Mouse (Mus musculus) midbrain, embryonic 12.5 days (tissue): ENCODE measurements around the gene Ccdc14. TPM values are rescaled to one million over a fixed set of nuclear protein-coding genes. Genes with fewer than 3 reads are reported as not detected.
"Not testable (repeated sequence)": the region's sequence is repeated elsewhere in the genome, so short reads cannot be mapped to it uniquely, and the experiment has no call there.

Source experiments
- ATAC-seq: fragments of 200-750 bp; cut with Nextera tagmentation; 2 replicates; pipeline ENCODE4 v1.8.0; 2017; ENCODE audit warnings: low read depth, moderate TSS enrichment, moderate library complexity; ENCODE audit not compliant: low FRiP score
- H3K27ac ChIP-seq: fragments of 300-500 bp; sonication (generic); replicated peaks from 2 replicates; pipeline ENCODE4 v1.5.1; 2016; ENCODE audit warnings: mild to moderate bottlenecking
- H3K27me3 ChIP-seq: fragments of 300-500 bp; sonication (generic); 2 replicates; pipeline ENCODE4 v1.6.1; 2016; ENCODE audit warnings: mild to moderate bottlenecking
- H3K36me3 ChIP-seq: fragments of 300-500 bp; sonication (generic); 2 replicates; pipeline ENCODE4 v1.6.1; 2016
- H3K4me1 ChIP-seq: fragments of 300-500 bp; sonication (generic); 2 replicates; pipeline ENCODE4 v1.6.1; 2016
- H3K4me2 ChIP-seq: fragments of 300-500 bp; sonication (generic); replicated peaks from 2 replicates; pipeline ENCODE4 v1.6.1; 2016; ENCODE audit warnings: mild to moderate bottlenecking, moderate library complexity
- H3K4me3 ChIP-seq: fragments of 300-500 bp; sonication (generic); 2 replicates; pipeline ENCODE4 v1.5.1; 2016; ENCODE audit warnings: mild to moderate bottlenecking
- H3K9ac ChIP-seq: fragments of 300-500 bp; sonication (generic); replicated peaks from 2 replicates; pipeline ENCODE4 v1.6.1; 2016; ENCODE audit warnings: mild to moderate bottlenecking, moderate library complexity
- H3K9me3 ChIP-seq: fragments of 300-500 bp; sonication (generic); 2 replicates; pipeline ENCODE4 v1.6.1; 2016; ENCODE audit warnings: mild to moderate bottlenecking
- WGBS: fragments of 180-500 bp; shearing (Covaris S2); methylation state at CpG from one replicate; pipeline ENCODE4 v1.1.7; 2016; 5-methylcytosine and 5-hydroxymethylcytosine counted together
- polyA plus RNA-seq: library from polyadenylated mRNA; unstranded; fragments of >200 nt; fragmentation: Nextera tagmentation; extraction: Ambion mirVana; gene quantifications from 2 replicates; pipeline ENCODE4 v1.2.1, GENCODE M21; 2016

Gene Ccdc14
- polyA plus RNA-seq, 1 experiment from 2014 or later = 8.9 TPM

DNA sequence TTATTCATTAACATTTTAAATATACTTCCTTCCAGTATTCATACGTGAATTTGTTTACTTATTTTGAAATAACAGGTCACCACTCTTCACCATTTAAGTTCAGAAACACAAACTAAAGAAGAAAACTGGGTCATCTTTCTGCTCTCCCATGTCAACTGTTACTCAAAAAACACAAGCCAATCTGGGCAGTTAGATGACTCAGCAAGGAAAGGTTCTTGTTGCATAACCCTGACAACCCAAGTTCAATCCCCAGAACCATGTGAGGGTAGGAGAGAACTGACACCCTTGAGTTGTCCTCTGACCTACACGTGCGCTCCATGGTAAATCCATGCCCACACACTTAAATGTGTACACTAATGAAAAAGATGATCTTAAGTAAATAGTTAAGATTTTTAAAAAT lies 34.7 kb downstream of the Ccdc14 start:
- Histone ChIP-seq H3K27me3 (no peaks in the 10 kb centered on the region), H3K27ac (no peak overlapping the region), H3K36me3 (peaks cover 17% of the 10 kb centered on the region), H3K4me3 (no peak overlapping the region), H3K4me2 (no peak overlapping the region), H3K9ac (no peak overlapping the region), H3K9me3 (0 out of 2 replicates have a peak, but pooled peaks cover 6% of the 10 kb centered on the region), H3K4me1 (no peaks in the 10 kb centered on the region)
- WGBS = 95% methylated on average over 3 of the region's 3 CpGs
- no peak for ATAC-seq

DNA sequence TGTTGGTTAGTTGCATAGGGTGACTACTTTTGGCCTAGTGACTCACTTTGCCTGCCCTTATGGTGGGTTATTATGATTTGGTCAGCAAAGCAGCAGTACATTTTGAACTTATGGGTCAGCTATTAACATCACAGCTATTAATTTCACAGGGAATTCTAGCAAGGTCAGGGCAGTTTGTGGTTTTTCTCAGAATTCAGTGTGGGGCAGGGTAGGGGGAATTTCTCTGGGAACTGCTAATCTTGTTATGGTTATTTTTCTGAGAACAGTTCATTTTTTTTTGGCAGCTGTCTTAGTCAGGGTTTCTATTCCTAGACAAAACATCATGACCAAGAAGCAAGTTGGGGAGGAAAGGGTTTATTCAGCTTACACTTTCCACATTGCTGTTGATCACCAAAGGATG lies 38.2 kb downstream of the Ccdc14 start:
- H3K4me3 ChIP-seq, ATAC-seq, H3K27ac ChIP-seq, H3K9me3 ChIP-seq, H3K4me1 ChIP-seq, H3K36me3 ChIP-seq, H3K9ac ChIP-seq, H3K4me2 ChIP-seq, H3K27me3 ChIP-seq: not testable (repeated sequence)

DNA sequence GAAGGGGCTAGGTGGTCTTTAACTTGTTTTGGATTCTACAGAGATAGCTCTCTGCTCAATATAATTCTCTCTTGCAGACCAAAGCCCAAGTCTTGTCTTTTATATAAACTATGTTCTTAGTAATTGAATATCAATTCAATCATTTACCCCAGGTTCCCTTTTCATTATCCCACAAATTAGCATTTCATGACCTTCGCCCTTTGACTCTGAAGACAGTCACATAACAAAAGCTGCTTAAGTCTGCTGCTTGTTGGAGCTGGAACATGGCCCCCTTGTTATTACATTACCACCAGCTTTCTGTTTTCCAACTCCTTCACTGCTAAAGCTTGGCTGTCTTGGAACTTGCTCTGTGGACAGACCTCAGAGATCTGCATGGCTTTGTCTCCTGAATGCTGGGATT lies 39.0 kb downstream of the Ccdc14 start:
- no peak overlapping the region for H3K4me2 ChIP-seq
- 0 out of 2 replicates have a peak, but pooled peaks cover 8% of the 10 kb centered on the region for H3K9me3 ChIP-seq
- no peaks in the 10 kb centered on the region for H3K4me1 ChIP-seq
- no peaks in the 10 kb centered on the region for H3K27me3 ChIP-seq
- WGBS = 91% methylated on average over 1 of the region's 1 CpGs
- H3K36me3 ChIP-seq = no peaks in the 10 kb centered on the region
- ATAC-seq = no peak
- no peak overlapping the region for H3K9ac ChIP-seq
- H3K4me3 ChIP-seq = no peak overlapping the region
- H3K27ac ChIP-seq = no peak overlapping the region

DNA sequence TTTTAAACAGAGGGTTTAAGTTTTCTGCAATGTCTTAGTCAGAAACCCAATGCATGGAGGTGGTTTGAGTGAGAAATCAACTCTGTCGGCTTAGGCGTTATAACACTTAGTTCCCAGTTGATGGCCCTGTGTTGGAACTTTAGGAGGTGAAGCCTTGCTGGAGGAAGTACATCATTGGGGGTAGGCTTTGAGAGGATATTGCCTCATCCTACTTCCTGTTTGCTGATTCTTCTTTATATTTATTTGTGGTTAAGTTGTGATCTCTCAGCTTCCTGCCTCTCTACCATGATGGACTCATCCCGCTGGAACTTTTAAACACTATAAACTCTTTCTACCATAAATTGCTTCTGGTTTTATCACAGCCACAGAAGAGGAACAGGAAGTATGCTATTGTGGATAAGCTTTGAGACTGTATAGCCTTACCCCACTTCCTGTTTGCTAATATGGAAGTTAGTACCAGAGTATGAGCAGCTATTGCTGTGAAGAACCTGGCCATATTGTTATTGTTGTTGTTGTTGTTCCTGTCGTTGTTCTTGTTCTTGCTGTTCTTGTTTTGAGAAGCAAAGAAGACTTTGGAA lies 48.3 kb downstream of the Ccdc14 start:
- 93% methylated on average over 4 of the region's 4 CpGs for WGBS
- Histone ChIP-seq H3K27me3 (peaks cover 11% of the 10 kb centered on the region; the same call in 1 of the 2 replicates), H3K4me2 (no peak overlapping the region)

DNA sequence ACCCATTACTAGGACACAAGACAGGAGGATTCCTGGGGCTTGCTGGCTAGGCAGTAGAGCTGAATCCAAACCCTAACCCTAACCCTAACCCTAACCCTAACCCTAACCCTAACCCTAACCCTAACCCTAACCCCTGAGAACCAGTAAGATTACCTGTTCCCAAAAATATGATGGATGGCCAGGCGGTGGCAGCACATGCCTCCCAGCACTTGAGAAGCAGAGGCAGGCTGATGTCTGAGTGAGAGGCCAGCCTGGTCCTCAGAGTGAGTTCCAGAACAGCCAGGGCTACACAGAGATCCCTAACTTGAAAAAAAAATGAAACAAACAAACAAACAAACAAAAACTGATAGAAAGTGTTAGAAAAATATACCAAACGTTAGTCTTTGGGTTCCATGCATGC lies 52.5 kb downstream of the Ccdc14 start:
- Histone ChIP-seq H3K9me3 (no peaks in the 10 kb centered on the region), H3K27me3 (peaks cover 35% of the 10 kb centered on the region), H3K4me2 (no peak overlapping the region), H3K27ac (no peak overlapping the region), H3K4me1 (peaks cover 13% of the 10 kb centered on the region), H3K36me3 (no peaks in the 10 kb centered on the region), H3K9ac (no peak overlapping the region), H3K4me3 (no peak overlapping the region)
- no peak for ATAC-seq
- WGBS = 49% methylated on average over 2 of the region's 2 CpGs

More for the DNA sequence above, 48.3 kb downstream of the Ccdc14 start:
- ATAC-seq = no peak
- Histone ChIP-seq H3K9me3 (no peaks in the 10 kb centered on the region), H3K4me1 (no peaks in the 10 kb centered on the region), H3K4me3 (no peak overlapping the region), H3K9ac (no peak overlapping the region), H3K36me3 (no peaks in the 10 kb centered on the region), H3K27ac (no peak overlapping the region)

DNA sequence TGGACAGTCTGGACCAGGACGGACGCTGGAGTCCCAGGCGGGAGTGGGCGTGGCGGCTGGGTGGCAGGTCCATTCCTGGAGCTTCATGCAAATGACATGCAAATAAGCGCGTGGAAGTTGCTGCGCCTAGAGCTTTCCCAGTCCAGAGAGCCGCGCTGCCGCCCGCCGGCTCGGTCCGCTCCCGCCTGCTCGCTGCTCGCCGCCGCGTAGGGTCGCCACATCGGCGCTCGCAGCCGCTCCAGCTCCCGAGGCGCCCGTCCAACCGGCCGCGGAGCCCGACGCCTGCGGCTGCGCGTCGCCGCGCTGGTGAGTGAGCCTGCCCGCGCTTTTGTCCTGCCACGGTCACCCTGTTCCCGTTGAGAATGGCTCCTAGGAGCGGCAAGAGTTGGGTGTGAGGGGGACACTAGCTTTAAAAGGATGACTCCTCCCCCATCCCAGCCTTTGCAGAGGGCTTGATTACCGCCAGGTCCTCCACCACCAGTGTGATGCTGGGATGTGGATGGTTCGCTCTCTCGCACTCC lies 54.7 kb downstream of the Ccdc14 start, which contains the start of gene Mylk:
Gene Mylk, plus strand, starts transcription at position 146 of the 521 bp plus-strand sequence.
- Histone ChIP-seq H3K9ac (peak within 1 kb of the TSS; percentile 52), H3K4me1 (peaks cover 23% of the 10 kb centered on the region), H3K36me3 (no peaks in the 10 kb centered on the region), H3K27ac (no peak within 1 kb of the TSS), H3K4me3 (peak within 1 kb of the TSS; percentile 40), H3K27me3 (peaks cover 43% of the 10 kb centered on the region), H3K4me2 (peak within 1 kb of the TSS; percentile 70), H3K9me3 (no peaks in the 10 kb centered on the region)
- peak; percentile 92 for ATAC-seq
- WGBS = under 1% methylated on average over 47 of the region's 48 CpGs

DNA sequence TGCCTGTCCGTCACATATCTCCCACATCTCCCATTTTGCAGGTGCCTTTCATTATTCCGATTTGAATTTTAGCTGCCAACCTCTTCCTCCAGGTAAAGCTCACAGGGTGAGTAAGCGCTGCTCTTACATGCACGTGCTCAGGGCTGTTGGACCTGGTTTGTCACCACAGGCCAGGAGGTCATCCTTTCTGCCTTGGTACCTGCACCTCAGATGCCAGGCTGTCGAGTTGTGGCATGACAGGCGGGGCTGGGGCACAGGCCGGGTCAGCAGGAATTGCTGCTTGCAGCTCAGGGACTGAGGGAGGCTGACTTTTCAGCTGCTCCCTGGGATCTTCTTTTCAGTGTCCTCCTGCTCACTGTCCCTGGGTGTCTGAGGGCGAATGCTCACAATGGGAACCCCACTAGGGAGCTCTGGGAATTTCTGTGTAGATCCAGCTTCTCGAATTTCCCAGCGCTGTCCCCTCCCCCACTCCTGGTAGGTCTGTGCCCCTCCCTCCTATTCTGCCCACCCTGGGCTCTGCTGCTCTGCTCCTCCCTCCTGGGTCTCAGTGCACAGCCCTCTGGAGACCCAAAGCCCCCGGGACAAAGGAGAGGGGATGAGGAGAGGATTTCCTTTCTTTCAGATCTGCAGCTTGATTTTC lies 57.8 kb downstream of the Ccdc14 start:
- ATAC-seq = peak; percentile 51; the same call in 1 of the 2 replicates
- 11% methylated on average over 11 of the region's 11 CpGs for WGBS

DNA sequence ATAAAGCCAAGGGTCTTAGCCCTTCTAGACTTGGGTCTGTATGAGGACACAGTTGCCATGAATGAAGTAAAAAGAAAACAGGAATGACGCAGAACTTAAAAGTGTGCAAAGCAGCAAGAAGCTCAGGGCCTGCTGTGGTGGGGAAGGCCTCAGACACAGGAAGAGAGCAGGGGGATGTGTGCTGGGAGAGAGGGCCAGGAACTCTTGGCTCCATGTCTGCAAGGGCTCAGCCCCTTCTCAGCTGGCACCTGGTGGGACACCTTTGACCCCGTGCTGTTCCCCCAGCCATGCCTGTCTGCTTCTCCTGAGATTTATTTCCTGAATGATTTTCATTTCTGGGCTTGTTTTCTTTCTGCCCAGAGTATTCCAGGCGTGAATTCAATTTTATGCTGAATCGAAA lies 59.1 kb downstream of the Ccdc14 start:
- no peak overlapping the region for H3K27ac ChIP-seq
- no peak for ATAC-seq

More for the DNA sequence above, 57.8 kb downstream of the Ccdc14 start:
- Histone ChIP-seq H3K9me3 (no peaks in the 10 kb centered on the region), H3K4me3 (no peak overlapping the region), H3K9ac (0 out of 2 replicates have a peak overlapping the region, but pooled peaks have one; percentile 20), H3K27ac (no peak overlapping the region), H3K4me2 (peak overlapping the region; percentile 22), H3K27me3 (peaks cover 46% of the 10 kb centered on the region), H3K4me1 (peaks cover 23% of the 10 kb centered on the region), H3K36me3 (no peaks in the 10 kb centered on the region)

DNA sequence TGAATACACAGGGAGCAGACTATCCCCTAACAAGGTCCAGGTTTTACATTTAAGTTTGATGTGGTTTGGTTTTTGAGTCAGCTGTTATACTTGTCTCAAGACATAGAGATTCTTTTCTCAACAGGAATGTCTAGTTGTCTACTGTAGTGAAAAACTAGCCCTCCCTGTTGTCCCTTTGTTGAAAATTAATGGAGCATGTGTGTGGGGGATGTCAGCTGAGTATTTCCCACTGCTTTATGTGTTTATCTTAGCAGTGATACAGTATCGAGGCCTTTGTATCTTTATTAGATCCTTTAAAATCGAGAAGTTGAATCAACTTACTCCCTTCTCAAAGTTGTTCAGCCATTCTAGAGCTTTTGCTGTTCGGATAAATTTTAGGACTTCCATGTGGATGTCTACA lies 61.6 kb downstream of the Ccdc14 start:
- Histone ChIP-seq H3K36me3 (no peaks in the 10 kb centered on the region), H3K4me3 (no peak overlapping the region), H3K4me1 (peaks cover 13% of the 10 kb centered on the region), H3K27ac (no peak overlapping the region), H3K9ac (no peak overlapping the region), H3K9me3 (no peaks in the 10 kb centered on the region), H3K4me2 (no peak overlapping the region), H3K27me3 (peaks cover 31% of the 10 kb centered on the region)
- ATAC-seq = no peak
- 73% methylated on average over 3 of the region's 3 CpGs for WGBS

More for the DNA sequence above, 59.1 kb downstream of the Ccdc14 start:
- no peak overlapping the region for H3K4me3 ChIP-seq
- 56% methylated on average over 4 of the region's 4 CpGs for WGBS
- no peak overlapping the region for H3K9ac ChIP-seq
- H3K36me3 ChIP-seq = no peaks in the 10 kb centered on the region
- peaks cover 23% of the 10 kb centered on the region for H3K4me1 ChIP-seq
- H3K9me3 ChIP-seq = no peaks in the 10 kb centered on the region
- peaks cover 34% of the 10 kb centered on the region for H3K27me3 ChIP-seq
- no peak overlapping the region for H3K4me2 ChIP-seq

DNA sequence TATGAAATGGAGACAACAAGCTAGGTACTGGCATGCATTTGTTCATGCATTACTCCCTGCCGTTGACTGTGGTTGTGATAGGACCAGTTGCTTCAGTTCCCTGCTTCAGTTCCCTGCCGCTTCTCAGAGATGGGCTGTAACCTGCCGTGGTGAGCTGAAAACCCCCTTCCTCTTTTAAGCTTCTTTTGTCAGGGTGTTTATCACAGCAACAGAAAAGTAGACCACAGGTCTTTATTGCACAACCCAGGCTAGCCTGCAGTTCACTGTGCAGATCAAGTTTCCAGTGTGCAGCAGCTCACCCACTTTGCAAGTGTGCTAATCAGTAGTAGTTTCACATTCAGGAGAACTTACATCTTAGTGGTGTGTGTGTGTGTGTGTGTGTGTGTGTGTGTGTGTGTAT lies 62.6 kb downstream of the Ccdc14 start:
- peaks cover 26% of the 10 kb centered on the region for H3K27me3 ChIP-seq
- no peaks in the 10 kb centered on the region for H3K9me3 ChIP-seq
- H3K27ac ChIP-seq = no peak overlapping the region
- no peak overlapping the region for H3K9ac ChIP-seq
- 80% methylated on average over 3 of the region's 3 CpGs for WGBS
- no peaks in the 10 kb centered on the region for H3K36me3 ChIP-seq
- no peak overlapping the region for H3K4me3 ChIP-seq
- ATAC-seq = no peak
- no peak overlapping the region for H3K4me2 ChIP-seq
- peaks cover 10% of the 10 kb centered on the region for H3K4me1 ChIP-seq

DNA sequence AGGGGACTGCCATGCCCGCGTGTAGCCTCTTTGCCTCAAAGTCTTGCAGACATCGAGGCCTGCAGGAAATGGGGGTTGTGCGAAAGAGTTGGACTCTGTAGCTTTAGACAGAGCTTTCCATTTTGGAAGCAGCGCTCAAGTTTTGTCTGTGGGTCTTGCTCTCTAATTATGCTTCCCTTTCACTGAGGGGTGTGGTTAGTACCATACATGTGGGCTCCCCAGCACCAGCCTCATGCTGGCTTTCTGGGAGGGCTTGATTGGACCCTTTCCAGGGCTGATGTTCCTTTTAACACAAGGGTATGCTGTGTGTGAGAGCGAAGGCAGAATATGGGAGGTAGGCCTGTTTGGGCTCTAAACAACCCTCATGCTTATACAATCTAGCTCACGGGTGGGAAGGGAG lies 66.6 kb downstream of the Ccdc14 start:
- H3K4me2 ChIP-seq = no peak overlapping the region
- no peak overlapping the region for H3K9ac ChIP-seq
- no peak for ATAC-seq
- 61% methylated on average over 7 of the region's 7 CpGs for WGBS
- peaks cover 20% of the 10 kb centered on the region for H3K27me3 ChIP-seq
- H3K4me1 ChIP-seq = no peaks in the 10 kb centered on the region
- no peak overlapping the region for H3K4me3 ChIP-seq
- H3K9me3 ChIP-seq = no peaks in the 10 kb centered on the region
- H3K27ac ChIP-seq = no peak overlapping the region
- H3K36me3 ChIP-seq = no peaks in the 10 kb centered on the region

DNA sequence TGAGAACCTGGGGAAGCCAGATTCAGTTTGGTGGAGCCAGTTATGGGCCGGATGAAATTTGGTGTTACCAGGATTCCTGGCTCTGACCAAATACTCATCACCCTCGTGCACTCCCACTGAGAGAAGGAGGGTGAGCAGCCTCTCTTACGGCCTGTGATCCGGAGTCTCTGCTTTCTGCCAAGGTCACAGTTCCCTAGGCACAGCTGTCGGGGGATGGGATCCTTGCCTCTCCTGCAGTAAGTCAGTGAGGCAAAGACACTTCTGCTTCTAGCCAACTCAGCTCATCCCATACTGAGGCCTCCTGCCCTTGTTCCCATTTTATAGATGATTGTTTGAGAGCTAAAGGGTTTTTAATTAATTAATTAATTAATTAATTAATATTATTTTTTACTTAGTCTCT lies 67.8 kb downstream of the Ccdc14 start:
- no peak overlapping the region for H3K4me2 ChIP-seq
- WGBS = 38% methylated on average over 5 of the region's 5 CpGs
- H3K9me3 ChIP-seq = no peaks in the 10 kb centered on the region
- H3K4me3 ChIP-seq = no peak overlapping the region
- H3K36me3 ChIP-seq = no peaks in the 10 kb centered on the region
- peaks cover 16% of the 10 kb centered on the region for H3K27me3 ChIP-seq
- ATAC-seq = no peak
- H3K4me1 ChIP-seq = no peaks in the 10 kb centered on the region
- no peak overlapping the region for H3K27ac ChIP-seq
- no peak overlapping the region for H3K9ac ChIP-seq
